Mouse (Mus musculus): ENCODE results near the gene Gm20388. TPM values are rescaled to one million over a fixed set of nuclear protein-coding genes. Genes with fewer than 3 reads are reported as not detected.

Gm20388 gene
- polyA plus RNA-seq, 1 experiment from 2014 or later: not detected

DNA sequence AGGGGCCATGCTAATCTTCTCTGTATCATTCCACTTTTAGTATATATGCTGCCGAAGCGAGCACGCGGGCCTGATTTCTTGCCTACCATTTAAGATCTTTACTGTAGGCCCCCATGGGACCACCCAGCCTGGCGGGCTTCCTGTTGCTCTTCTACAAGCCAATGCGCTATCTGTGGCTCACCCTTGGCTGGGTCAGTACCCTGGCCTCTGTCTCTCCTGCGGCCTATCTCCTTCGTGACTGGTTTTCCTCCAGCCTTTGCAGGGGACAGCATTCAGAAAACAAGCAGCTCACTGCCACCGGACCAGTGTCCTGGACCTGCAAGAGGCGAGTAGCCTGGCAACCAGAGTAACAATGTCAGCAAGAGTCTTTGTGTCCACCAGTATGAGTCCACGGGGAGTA lies 2610.0 kb downstream of the Gm20388 start:
- Histone ChIP-seq H3K4me1 (replicated peaks; ENCODE audit: control insufficient read depth, insufficient read depth, low read length) (peaks cover 37% of the 10 kb centered on the region), H3K36me3 (replicated peaks; ENCODE audit: control insufficient read depth, insufficient read depth) (no peaks in the 10 kb centered on the region), H3K9me3 (ENCODE audit: control insufficient read depth, low read length) (no peaks in the 10 kb centered on the region), H3K4me3 (replicated peaks; ENCODE audit: low read length) (no peak overlapping the region), H3K9ac (no peak overlapping the region), H3K27ac (no peak overlapping the region), H3K4me2 (replicated peaks) (no peak overlapping the region), H3K27me3 (ENCODE audit: control insufficient read depth, insufficient read depth, low read length) (no peaks in the 10 kb centered on the region)
- ATAC-seq (ENCODE audit: low FRiP score) (no peak), DNase-seq (ENCODE audit: low spot score) (no peak)
- 64% methylated on average over 11 of the region's 11 CpGs for WGBS

DNA sequence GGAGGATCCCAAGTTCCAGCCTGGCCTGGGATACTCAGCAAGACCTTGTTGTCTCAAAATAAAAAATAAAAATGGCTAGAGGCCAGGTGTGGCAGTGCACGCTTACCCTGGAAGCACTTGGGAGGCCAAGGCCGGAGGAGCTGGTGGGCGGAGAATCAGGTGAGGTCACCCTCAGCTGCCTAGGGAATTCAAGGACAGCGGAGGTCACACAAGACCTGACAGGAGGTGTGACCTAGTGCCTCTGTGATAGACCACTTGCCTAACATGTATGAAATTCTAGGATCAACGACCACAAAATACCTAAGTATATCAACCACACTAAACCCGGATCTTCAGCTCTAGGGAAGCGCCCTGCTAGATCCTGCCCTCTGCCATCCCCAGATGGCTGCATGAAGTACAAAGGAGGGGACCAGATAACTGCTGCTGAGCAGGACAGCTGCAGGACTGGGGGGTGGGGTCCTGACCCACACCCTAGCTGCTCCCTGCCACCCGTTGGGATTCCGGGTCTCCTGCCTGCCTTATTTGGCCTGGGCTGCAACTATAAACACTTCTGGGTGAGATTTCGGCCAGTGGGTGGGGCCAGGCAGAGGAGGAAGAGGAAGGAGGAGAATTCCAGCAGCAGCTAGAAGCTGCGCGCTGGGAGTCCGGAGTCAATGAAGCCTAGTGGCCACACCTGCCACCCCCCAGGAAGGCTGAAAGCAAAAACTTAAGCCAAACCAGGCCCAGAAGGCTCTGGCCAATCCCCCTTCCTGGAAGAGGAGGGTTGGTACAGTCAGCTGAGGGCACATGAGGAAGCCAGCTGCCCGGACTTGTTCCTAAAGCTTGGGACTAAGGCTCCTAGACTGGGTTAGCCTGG lies 2612.4 kb downstream of the Gm20388 start:
- H3K36me3 ChIP-seq (replicated peaks; ENCODE audit: control insufficient read depth, insufficient read depth): no peaks in the 10 kb centered on the region
- WGBS: 58% methylated on average over 14 of the region's 14 CpGs
- DNase-seq (ENCODE audit: low spot score): no peak
- H3K4me1 ChIP-seq (replicated peaks; ENCODE audit: control insufficient read depth, insufficient read depth, low read length): peaks cover 30% of the 10 kb centered on the region
- 0 out of 2 replicates have a peak overlapping the region, but pooled peaks have one; percentile 10 for H3K9ac ChIP-seq
- peak overlapping the region; percentile 77 for H3K27ac ChIP-seq
- ATAC-seq (ENCODE audit: low FRiP score): no peak
- no peaks in the 10 kb centered on the region for H3K9me3 ChIP-seq (ENCODE audit: control insufficient read depth, low read length)
- no peak overlapping the region for H3K4me3 ChIP-seq (replicated peaks; ENCODE audit: low read length)
- no peaks in the 10 kb centered on the region for H3K27me3 ChIP-seq (ENCODE audit: control insufficient read depth, insufficient read depth, low read length)
- peak overlapping the region; percentile 39 for H3K4me2 ChIP-seq (replicated peaks)

DNA sequence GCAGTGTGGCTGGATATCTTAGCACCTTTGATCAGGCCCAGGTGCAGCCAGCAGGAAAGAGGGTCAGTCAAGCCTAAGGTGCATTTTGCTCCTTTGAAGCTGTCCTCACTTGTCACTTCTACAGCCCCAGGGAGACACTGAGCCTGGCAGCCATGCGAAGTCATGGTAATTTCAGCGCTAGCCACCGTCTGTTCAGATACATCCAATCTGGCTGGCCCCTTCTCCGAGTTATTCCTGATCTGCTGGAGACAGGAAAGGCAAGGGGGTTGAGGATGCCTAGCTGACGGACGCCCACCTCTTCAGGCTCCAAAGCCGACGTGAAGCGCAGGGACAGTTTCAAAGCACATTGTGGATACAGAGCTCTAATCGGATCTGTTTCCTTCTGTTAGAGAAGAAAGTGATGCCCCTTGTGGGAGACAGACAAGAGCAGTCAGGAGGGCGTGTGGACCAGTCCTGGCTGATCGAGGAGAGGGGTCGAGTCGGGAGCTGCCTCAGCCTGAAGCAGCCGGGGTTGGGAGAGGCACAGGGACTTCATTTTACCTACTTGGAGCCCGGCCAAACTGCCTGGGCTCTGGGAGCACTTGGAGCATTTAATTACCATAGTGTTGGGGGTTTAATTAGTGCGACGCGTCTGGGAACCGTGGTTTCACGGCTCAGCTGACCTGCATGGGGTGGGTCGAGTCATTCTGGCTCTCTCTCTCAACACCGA lies 2613.2 kb downstream of the Gm20388 start:
- H3K9me3 ChIP-seq (ENCODE audit: control insufficient read depth, low read length): no peaks in the 10 kb centered on the region
- no peak overlapping the region for H3K4me3 ChIP-seq (replicated peaks; ENCODE audit: low read length)
- H3K4me1 ChIP-seq (replicated peaks; ENCODE audit: control insufficient read depth, insufficient read depth, low read length): peaks cover 28% of the 10 kb centered on the region
- H3K4me2 ChIP-seq (replicated peaks): peak overlapping the region; percentile 39
- no peaks in the 10 kb centered on the region for H3K36me3 ChIP-seq (replicated peaks; ENCODE audit: control insufficient read depth, insufficient read depth)
- peak overlapping the region; percentile 77 for H3K27ac ChIP-seq
- DNase-seq (ENCODE audit: low spot score) (peak; percentile 53), ATAC-seq (ENCODE audit: low FRiP score) (peak; percentile 42; the same call in 1 of the 2 replicates)
- 11% methylated on average over 23 of the region's 23 CpGs for WGBS
- H3K9ac ChIP-seq: 0 out of 2 replicates have a peak overlapping the region, but pooled peaks have one; percentile 10
- H3K27me3 ChIP-seq (ENCODE audit: control insufficient read depth, insufficient read depth, low read length): no peaks in the 10 kb centered on the region

DNA sequence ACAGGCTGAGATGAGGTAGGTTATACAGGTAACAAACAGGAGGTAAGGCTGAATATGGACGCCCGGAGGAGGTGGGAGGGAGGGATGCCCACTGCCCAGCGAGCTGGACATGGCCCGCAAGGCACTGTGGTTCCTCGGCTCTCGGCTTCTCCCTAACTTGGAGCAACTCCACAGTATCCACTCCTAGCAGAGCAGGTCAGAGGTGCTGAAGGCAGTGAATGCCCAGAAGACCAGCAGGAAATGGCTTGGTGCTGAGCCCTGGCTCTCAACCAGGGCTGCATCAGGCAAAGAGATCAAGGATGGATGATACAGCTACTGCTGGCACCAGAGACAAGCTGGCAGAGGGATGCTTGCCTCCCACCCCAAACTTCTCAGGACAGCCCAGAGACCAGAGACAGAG lies 2613.9 kb downstream of the Gm20388 start:
- Histone ChIP-seq H3K4me2 (replicated peaks) (no peak overlapping the region), H3K4me3 (replicated peaks; ENCODE audit: low read length) (no peak overlapping the region), H3K27me3 (ENCODE audit: control insufficient read depth, insufficient read depth, low read length) (no peaks in the 10 kb centered on the region), H3K27ac (0 out of 2 replicates have a peak overlapping the region, but pooled peaks have one; percentile 1), H3K9me3 (ENCODE audit: control insufficient read depth, low read length) (no peaks in the 10 kb centered on the region), H3K9ac (no peak overlapping the region), H3K4me1 (replicated peaks; ENCODE audit: control insufficient read depth, insufficient read depth, low read length) (peaks cover 28% of the 10 kb centered on the region), H3K36me3 (replicated peaks; ENCODE audit: control insufficient read depth, insufficient read depth) (no peaks in the 10 kb centered on the region)
- DNase-seq (ENCODE audit: low spot score): no peak
- ATAC-seq (ENCODE audit: low FRiP score): no peak
- 75% methylated on average over 6 of the region's 6 CpGs for WGBS

DNA sequence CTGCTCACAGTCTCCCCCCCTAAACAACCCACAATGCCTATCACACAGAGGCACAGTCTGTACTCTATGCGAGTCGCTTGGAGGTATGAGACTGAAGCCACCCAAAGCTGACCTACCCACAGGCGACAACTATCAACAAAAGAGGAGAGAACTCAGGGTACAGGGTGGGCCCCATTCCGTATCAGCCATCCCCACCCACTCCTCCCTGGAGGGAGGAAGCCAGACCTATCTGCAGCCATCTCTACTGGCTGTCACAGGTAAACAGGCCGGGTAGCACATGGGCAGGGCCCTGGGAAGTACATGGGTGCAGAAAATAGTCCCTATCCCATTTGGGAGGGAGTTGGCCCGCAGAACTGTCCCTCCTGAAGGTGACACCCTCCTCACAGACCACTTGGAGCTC lies 2614.4 kb downstream of the Gm20388 start:
- WGBS: 78% methylated on average over 6 of the region's 6 CpGs
- DNase-seq (ENCODE audit: low spot score) (no peak), ATAC-seq (ENCODE audit: low FRiP score) (0 out of 2 replicates have a peak, but pooled peaks have one; percentile 3)

DNA sequence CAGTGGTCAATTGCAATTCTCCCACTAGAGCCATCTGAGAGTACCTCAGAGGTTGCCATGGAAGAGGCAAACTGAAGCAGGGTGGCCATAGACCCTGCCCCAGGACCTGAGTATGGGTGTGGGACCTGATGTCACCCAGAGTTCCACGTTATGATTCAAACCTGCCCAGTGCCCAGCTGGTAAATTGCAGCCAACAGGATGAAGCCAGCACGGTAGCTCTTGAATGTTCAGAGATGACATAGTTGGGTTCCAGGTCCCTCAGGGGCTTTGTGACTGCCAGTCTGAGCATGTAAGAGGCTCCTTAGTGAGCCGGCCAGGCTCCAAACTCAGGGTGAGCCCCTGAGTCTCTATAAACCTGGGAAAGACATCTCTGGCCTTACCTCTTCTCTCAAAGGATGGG lies 2615.4 kb downstream of the Gm20388 start:
- DNase-seq (ENCODE audit: low spot score): no peak
- Histone ChIP-seq H3K4me2 (replicated peaks) (no peak overlapping the region), H3K4me3 (replicated peaks; ENCODE audit: low read length) (no peak overlapping the region), H3K27me3 (ENCODE audit: control insufficient read depth, insufficient read depth, low read length) (no peaks in the 10 kb centered on the region), H3K4me1 (replicated peaks; ENCODE audit: control insufficient read depth, insufficient read depth, low read length) (peaks cover 28% of the 10 kb centered on the region), H3K36me3 (replicated peaks; ENCODE audit: control insufficient read depth, insufficient read depth) (no peaks in the 10 kb centered on the region), H3K9ac (no peak overlapping the region), H3K27ac (no peak overlapping the region), H3K9me3 (ENCODE audit: control insufficient read depth, low read length) (no peaks in the 10 kb centered on the region)
- ATAC-seq (ENCODE audit: low FRiP score): no peak
- WGBS: 75% methylated on average over 3 of the region's 3 CpGs

More for the DNA sequence above, 2614.4 kb downstream of the Gm20388 start:
- Histone ChIP-seq H3K27ac (no peak overlapping the region), H3K4me1 (replicated peaks; ENCODE audit: control insufficient read depth, insufficient read depth, low read length) (peaks cover 28% of the 10 kb centered on the region), H3K27me3 (ENCODE audit: control insufficient read depth, insufficient read depth, low read length) (no peaks in the 10 kb centered on the region), H3K9ac (no peak overlapping the region), H3K9me3 (ENCODE audit: control insufficient read depth, low read length) (no peaks in the 10 kb centered on the region), H3K4me3 (replicated peaks; ENCODE audit: low read length) (no peak overlapping the region), H3K36me3 (replicated peaks; ENCODE audit: control insufficient read depth, insufficient read depth) (no peaks in the 10 kb centered on the region), H3K4me2 (replicated peaks) (no peak overlapping the region)

DNA sequence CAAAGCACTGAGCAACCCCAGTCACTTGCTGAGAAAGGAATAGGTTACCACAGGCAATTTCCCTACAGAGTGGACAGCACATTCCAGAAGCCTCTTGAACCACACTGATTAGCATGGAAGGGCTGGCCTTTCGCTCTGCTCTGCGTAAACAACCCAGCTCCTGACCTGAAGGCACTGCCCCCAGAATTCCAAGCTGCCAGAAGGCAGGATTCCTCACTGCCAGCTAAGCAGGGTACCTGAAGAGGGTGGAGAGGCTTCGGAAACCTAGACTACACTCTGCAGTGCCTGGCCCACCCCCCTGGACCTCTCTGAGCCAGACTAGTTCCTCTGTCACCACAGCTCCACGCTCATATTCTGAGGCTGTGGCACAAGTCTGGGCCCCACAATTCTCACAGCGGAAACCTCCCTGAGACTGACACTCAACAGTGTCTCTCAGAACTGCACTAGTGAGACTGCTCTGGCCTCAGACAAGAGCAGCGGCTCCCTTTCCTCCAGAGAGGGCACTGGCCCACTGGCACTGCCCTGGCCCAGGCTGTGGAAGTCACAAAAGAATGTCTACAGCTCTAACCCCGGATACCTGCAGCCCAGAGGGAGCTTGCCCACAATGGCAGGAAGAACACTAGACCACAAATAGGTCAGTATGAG lies 2616.0 kb downstream of the Gm20388 start:
- no peaks in the 10 kb centered on the region for H3K27me3 ChIP-seq (ENCODE audit: control insufficient read depth, insufficient read depth, low read length)
- 74% methylated on average over 7 of the region's 7 CpGs for WGBS
- H3K4me2 ChIP-seq (replicated peaks): no peak overlapping the region
- ATAC-seq (ENCODE audit: low FRiP score) (no peak), DNase-seq (ENCODE audit: low spot score) (no peak)
- H3K9me3 ChIP-seq (ENCODE audit: control insufficient read depth, low read length): no peaks in the 10 kb centered on the region
- H3K9ac ChIP-seq: no peak overlapping the region
- no peak overlapping the region for H3K27ac ChIP-seq
- H3K36me3 ChIP-seq (replicated peaks; ENCODE audit: control insufficient read depth, insufficient read depth): no peaks in the 10 kb centered on the region
- no peak overlapping the region for H3K4me3 ChIP-seq (replicated peaks; ENCODE audit: low read length)
- peaks cover 28% of the 10 kb centered on the region for H3K4me1 ChIP-seq (replicated peaks; ENCODE audit: control insufficient read depth, insufficient read depth, low read length)

DNA sequence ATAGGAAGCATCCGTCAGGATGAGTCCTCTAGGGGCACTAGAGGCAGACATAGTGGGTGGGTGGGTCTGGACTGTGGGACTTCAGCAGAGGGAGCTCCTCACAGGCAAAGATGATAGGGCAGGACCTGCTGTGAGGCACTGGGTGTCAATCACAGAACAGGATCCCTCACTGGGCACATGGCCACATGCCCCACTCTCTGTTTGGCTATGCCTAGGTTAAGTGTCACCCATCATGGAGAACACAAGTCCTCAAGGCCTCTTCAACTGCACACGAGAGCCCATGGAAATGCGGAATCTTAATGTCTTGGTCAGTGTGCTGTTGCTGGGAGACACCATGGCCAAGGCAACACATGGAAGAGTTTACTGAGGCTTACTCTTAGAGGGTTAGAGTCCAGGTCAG lies 2617.3 kb downstream of the Gm20388 start:
- DNase-seq (ENCODE audit: low spot score) (no peak), ATAC-seq (ENCODE audit: low FRiP score) (no peak)
- WGBS: 96% methylated on average over 3 of the region's 3 CpGs
- Histone ChIP-seq H3K4me1 (replicated peaks; ENCODE audit: control insufficient read depth, insufficient read depth, low read length) (peaks cover 24% of the 10 kb centered on the region), H3K9me3 (ENCODE audit: control insufficient read depth, low read length) (no peaks in the 10 kb centered on the region), H3K4me3 (replicated peaks; ENCODE audit: low read length) (no peak overlapping the region), H3K4me2 (replicated peaks) (no peak overlapping the region), H3K27ac (no peak overlapping the region), H3K9ac (no peak overlapping the region), H3K36me3 (replicated peaks; ENCODE audit: control insufficient read depth, insufficient read depth) (no peaks in the 10 kb centered on the region), H3K27me3 (ENCODE audit: control insufficient read depth, insufficient read depth, low read length) (no peaks in the 10 kb centered on the region)

DNA sequence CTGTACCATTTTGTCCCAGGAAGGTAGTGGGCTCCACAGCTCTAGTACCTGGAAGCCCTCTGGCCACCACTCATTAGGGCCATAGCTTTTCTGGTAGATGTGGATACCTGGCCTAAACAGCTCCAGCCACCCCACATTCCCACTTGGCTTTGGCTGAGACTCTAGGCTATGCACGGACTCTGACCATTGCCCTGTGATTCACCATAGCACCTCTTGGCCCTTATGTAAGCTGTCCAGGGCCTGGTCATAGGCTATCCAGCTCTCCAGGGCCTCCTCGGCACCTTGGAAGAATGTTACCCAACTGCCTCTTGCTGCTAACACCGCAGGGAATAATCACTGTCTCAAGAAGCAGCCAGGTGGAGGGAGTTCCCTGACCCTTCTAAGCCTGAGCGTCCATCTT lies 2618.5 kb downstream of the Gm20388 start:
- H3K4me2 ChIP-seq (replicated peaks): no peak overlapping the region
- no peaks in the 10 kb centered on the region for H3K36me3 ChIP-seq (replicated peaks; ENCODE audit: control insufficient read depth, insufficient read depth)
- no peak overlapping the region for H3K27ac ChIP-seq
- H3K4me3 ChIP-seq (replicated peaks; ENCODE audit: low read length): no peak overlapping the region
- peaks cover 12% of the 10 kb centered on the region for H3K4me1 ChIP-seq (replicated peaks; ENCODE audit: control insufficient read depth, insufficient read depth, low read length)
- no peak for DNase-seq (ENCODE audit: low spot score)
- H3K27me3 ChIP-seq (ENCODE audit: control insufficient read depth, insufficient read depth, low read length): no peaks in the 10 kb centered on the region
- 90% methylated on average over 4 of the region's 4 CpGs for WGBS
- H3K9ac ChIP-seq: no peak overlapping the region
- no peak for ATAC-seq (ENCODE audit: low FRiP score)
- H3K9me3 ChIP-seq (ENCODE audit: control insufficient read depth, low read length): no peaks in the 10 kb centered on the region
